Mouse (Mus musculus): Measurements from ENCODE around the gene Gm14548.
"Not testable (repeated sequence)": the region's sequence is repeated elsewhere in the genome, so short reads cannot be mapped to it uniquely, and the experiment has no call there.

The Gm14548 gene

GRCm38 (mm10) chr7:3898036-3898590 lies at the start of gene Gm14548:
Gene Gm14548, minus strand, starts transcription at chr7:3898120.
- not testable (repeated sequence) for DNase-seq

DNA sequence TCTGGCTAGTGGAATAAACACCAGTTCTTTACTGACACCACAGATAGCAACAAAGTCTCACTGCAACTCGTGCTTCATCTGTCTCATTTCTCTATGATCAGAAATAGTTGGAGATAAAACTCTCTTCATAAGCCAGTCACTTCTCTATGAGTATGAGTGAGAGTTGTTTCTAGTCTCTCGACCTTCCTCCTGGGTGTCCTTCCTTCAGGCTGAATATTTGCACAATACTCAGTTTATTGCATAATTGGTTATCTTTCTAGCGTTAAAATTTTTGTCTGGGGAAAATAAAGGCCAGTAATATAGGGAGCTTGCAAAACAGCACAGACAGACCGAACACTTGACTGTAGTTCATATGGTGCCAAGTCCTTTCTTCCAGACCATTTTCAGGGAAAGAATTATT lies 48.2 kb upstream of the Gm14548 start:
- no peak for DNase-seq

DNA sequence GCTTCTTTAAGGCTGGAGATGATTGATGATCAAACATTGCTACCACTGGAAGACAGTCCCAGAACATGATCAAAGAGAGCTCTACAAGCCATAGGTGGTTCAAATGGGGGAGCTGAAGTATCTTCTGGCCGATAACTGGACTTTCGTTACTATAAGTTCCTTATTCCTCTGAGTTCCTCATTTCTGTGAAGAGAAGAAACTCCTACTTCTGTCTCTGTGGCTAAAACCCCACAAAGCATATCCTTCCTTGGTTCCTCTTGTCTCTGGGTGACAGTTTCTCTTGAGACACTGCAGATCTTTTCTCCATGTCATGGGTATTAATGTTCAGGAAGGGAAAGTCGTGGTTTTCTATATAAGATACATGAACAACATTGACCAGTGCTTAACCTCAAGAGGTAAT lies 43.0 kb upstream of the Gm14548 start:
- no peak for DNase-seq

- DNase-seq, result no peak
These were observed 42.1 kb upstream of the Gm14548 start for GRCm38 (mm10) chr7:3939866-3940525.

- not testable (repeated sequence) for DNase-seq
These were observed 37.6 kb upstream of the Gm14548 start for GRCm38 (mm10) chr7:3935473-3935872.

DNA sequence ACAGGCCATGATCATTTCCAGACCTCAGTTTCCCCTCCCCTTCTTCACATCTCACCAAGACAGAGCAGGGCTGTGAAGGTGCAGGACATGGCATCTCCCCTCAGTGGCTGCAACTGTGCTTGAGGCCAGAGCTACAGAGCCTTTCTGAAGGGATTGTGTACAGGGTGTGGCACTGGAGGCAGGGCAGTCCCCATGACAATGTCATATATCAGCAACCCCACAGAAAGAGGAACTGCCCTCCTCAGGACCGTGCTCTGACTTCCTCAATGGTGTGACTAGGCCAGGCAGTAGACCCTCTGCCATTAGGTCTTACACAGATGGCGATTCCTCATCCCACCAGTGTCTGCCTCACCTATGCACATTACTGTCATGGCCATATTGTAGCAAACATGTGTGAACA lies 17.5 kb upstream of the Gm14548 start, which contains the start of gene Lilra6:
TSS of gene Lilra6 (minus strand) at position 117 of the 400 bp plus-strand sequence.
- DNase-seq, result not testable (repeated sequence)

DNA sequence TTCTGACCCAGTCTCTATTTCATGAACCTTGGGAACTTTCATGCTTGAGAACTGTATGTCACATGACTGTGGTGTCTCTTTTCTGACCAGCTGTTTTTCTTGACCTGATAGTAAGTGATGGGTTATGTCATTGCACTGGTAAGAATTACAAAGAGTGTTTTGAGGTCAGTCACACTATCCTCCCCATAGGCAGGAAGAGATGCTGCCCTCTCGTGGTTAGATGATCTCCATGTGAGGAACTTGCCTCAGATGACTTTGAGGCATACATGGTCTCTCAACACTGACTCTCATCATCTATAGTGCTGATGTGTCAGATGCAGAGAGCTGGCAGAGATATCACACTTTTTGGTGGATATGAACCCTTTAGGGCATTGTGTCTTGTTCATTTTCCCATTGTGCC lies 5.8 kb upstream of the Gm14548 start:
- DNase-seq, result no peak

- not testable (repeated sequence) for DNase-seq
These were observed 22.9 kb downstream of the Gm14548 start for GRCm38 (mm10) chr7:3875032-3875431.

GRCm38 (mm10) chr7:3844951-3845350 lies 53.0 kb downstream of the Gm14548 start, which contains the start of gene Pira2:
Gene Pira2, minus strand, starts transcription at chr7:3845051.
- DNase-seq, result not testable (repeated sequence)

GRCm38 (mm10) chr7:3837854-3838253 lies 60.1 kb downstream of the Gm14548 start:
- DNase-seq, result not testable (repeated sequence)
